Mouse (Mus musculus): ENCODE data around the gene Ndufb11.

GRCm38 (mm10) chrX:20657593-20657992 lies 40.2 kb upstream of the Ndufb11 start:
- TF ChIP-seq USF1 (IDR thresholded peaks at IDR 0.05; ENCODE audit: low read depth, low read length) (no peak), ELF1 (IDR thresholded peaks at IDR 0.05; ENCODE audit: low read depth, low read length) (no peak), E2F4 (IDR thresholded peaks at IDR 0.05; ENCODE audit: insufficient replicate concordance, low read depth, low read length) (no peak), CTCF (conservative IDR thresholded peaks at IDR 0.05 in 1 of 2, IDR thresholded peaks at IDR 0.05 in 1 of 2; ENCODE audit: low read depth in 2 of 2, low read length in 2 of 2) (no peak), USF2 (conservative IDR thresholded peaks at IDR 0.05; ENCODE audit: low read depth, low read length) (no peak), RAD21 (IDR thresholded peaks at IDR 0.05; ENCODE audit: low read depth, low read length) (no peak), POLR2A (IDR thresholded peaks at IDR 0.05; ENCODE audit: low read depth, low read length) (no peak), ZC3H11A (IDR thresholded peaks at IDR 0.05; ENCODE audit: low read depth, low read length) (no peak), SMC3 (IDR thresholded peaks at IDR 0.05; ENCODE audit: low read depth, low read length) (no peak), NELFE (IDR thresholded peaks at IDR 0.05; ENCODE audit: low read depth, low read length) (no peak), CHD2 (IDR thresholded peaks at IDR 0.05; ENCODE audit: low read length) (no peak), ZKSCAN1 (IDR thresholded peaks at IDR 0.05; ENCODE audit: borderline replicate concordance, low read depth, low read length) (no peak), EP300 (IDR thresholded peaks at IDR 0.05; ENCODE audit: low read length) (no peak), TBP (conservative IDR thresholded peaks at IDR 0.05; ENCODE audit: low read depth, low read length) (no peak)

Data from CH12.LX (cell line).